Mouse (Mus musculus) CH12F3 (cell line): ENCODE measurements around the gene Sall1.

Experiments used
- in situ Hi-C: fragments of 300-500 bp; cut with MboI; formaldehyde crosslinking; loops from 2 replicates; pipeline ENCODE4 v1.14.3; 2020; ENCODE audit warnings: low sequenced_read_pairs

The Sall1 gene

GRCm38 (mm10) chr8:89039890-89040289 lies 4.1 kb downstream of the Sall1 start:
- in situ Hi-C loops = no loop called here

DNA sequence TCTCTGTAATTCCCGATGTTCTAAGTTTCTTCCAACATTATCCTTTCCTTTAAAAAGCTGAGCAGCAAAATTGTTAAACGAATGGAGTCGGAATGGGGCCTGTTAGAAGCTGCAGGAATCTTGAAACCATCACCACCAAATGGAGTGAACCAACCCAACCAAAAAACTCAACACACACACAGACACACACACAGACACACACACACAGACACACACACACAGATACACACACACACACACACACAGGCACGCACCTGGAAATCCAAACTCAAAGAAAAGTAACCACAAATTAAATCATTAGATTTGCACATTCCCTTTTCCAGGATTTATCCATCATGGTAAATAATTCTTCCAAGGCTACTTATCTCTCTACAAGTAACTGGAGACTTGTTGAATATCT lies 5.0 kb downstream of the Sall1 start:
- in situ Hi-C loops = no loop called here

- in situ Hi-C loops = no loop called here
These were observed 6.3 kb downstream of the Sall1 start for GRCm38 (mm10) chr8:89037536-89038236.

DNA sequence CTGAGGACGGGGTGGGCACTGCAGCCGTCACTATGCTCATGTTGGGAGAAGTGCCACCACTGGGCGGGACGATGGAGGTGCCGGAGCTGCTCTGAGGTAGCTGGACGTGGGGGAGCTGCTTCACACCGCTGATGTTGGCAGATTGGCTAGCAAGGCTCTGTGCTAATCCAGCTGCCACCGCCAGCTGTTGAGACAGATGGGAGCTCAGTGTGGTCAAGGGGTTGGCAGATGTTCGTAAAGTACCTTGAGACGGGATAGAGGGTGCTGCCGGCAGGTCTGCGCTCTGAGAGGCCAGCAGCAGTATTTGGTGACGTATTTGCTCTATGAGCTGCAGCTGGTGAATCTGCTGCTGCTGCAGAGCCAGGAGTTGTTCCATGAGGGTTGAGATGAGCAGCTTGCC lies 11.6 kb downstream of the Sall1 start:
- in situ Hi-C loops = no loop called here

DNA sequence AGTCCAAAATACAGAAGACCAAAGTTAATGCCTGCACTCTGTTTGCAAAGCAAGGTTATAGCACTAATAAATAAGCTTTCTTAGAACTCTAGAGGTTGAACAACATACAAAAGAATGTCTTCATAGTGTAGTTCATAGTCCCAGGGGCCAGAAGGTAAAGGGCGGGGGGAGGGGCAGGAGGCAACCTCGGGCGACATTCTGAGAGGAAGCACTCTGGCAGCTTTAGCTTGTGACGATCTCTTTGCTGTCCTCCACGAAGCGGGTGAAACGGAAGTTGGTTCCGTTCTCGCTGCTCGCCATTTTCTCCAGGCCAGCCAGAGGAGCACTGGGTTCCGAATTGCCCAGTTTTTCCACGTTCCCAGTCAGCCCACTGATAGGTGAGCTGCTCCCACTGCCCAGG lies 15.8 kb downstream of the Sall1 start:
- in situ Hi-C loops = no loop called here

GRCm38 (mm10) chr8:89026139-89026520 lies 17.8 kb downstream of the Sall1 start:
- in situ Hi-C loops = no loop called here

- in situ Hi-C loops = no loop called here
These were observed 18.5 kb downstream of the Sall1 start for GRCm38 (mm10) chr8:89025281-89026138.

DNA sequence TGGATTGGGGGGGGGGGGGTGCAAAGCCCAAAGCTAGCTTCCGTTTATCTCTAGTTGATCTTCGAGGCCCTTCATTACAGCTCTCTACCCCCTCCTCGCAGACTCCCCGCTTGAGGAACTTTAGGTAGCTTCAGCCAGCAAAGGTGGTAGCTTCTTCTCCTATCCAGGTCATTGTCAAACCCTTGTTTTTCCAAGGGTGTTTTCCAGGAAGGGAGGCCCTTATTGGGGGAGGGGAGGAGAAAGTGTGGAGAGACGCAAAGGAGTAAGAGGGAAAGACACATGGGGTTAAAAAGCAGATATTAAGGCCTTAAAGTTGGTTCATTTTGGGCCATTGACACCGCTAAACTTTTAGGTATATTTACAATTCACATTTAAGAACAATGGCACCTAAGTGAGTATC lies 19.2 kb downstream of the Sall1 start:
- in situ Hi-C loops = no loop called here

DNA sequence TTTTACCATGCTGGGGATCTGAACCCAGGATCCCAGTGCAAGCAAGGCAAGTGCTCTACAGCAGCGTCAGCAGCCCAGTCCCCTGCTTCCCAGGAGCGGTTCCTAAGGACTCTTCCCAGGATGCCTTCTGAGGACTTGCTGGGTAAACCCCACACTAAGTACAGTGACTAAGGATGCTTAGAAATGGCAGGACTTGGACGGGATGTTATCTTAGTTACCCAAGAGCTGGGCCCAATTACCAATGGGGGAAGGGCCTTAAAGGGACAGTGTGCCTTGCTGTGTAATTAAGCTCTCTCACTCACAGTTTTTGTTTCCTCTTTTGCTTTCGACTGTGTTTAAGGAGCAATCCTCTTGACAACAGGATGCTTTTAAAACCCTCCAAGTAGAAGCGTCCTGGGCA lies 22.8 kb downstream of the Sall1 start:
- in situ Hi-C loops = no loop called here

DNA sequence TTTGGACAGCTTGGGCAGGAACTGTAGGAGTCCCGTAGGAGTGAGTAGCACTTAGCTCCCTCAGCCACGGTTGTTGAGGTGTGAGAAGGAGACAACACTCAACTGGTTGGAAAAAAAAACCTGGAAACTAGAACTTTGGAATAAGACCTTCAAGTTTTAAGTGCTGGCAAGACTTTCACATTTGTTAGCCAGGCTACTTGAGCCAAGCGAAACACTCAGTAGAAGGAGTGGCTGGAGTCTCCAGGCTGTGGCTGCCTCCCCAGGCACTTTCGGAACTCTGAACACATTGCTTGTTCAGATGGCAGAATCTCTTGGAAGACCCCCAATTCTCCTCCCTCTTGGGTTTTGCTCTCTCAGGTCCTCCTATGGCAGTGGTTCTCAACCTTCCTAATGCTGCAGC lies 26.1 kb downstream of the Sall1 start:
- in situ Hi-C loops = no loop called here

DNA sequence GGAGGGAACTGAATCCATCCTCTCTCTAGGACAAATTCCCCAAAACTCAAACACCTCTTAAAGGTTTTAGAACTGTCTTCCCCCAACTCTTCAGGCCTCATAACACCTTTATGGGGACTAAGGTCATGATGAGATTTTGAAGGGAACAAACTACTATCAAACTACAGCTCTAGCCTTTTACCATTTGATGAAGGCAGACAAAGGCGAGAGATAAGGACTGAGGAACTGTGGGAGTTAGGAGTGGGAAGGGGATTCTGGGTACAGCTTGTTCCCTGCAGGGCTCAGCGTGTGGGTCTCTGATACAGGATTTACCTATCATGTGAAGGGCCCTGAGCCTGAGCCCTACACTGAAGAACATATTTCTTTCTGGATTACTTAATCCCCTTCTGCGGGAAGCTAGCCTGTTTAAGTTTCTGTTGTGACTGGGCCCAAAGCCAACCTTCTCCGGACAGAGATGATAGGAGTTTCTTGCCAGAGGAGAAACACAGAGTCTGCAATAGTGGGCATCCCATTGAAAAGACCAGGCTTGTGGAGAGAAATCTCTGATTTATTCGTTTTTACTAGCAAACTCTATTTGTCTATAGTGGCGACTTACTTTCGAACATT lies 27.4 kb downstream of the Sall1 start:
- in situ Hi-C loops = no loop called here

DNA sequence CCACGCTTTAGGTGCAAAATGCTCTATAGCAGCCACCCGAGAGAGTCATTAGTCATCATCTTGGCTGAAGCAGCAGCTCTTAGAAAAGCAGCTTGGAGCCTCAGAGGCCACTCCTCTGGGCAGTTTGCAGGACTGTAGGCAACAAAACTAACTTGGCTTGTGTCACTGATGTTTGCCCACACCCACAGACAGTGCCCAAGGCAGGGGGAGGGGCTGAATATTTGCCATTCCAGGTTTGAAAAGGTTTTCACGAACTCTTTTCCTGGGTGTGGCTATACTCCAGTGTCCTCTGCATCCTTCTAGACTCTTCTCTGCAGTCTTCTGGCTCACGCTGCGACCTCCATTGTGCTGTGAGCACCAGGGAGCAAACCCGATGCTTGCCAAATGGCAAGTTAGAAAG lies 28.4 kb downstream of the Sall1 start:
- in situ Hi-C loops = no loop called here

GRCm38 (mm10) chr8:89012853-89013534 lies 31.0 kb downstream of the Sall1 start:
- in situ Hi-C loops = no loop called here

- in situ Hi-C loops = no loop called here
These were observed 31.8 kb downstream of the Sall1 start for GRCm38 (mm10) chr8:89012024-89012712.

DNA sequence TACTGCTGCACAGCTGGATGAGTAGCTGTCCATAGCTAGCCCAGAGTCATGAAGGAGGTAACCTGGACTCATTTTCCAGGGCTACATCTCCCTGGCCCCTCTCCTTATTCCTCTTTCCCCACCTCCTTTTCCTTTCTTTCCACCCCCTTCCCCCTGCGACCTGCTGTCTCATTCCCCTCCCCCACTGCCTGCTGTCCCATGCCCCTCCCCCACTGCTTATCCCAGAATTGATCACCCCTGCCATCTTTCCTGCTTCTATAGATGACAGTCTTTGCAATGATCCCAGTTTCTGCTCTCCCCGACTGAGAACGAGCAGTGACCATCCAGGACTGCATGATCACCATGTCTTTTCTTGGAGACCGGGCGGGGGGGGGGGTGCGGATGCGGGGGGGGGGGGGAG lies 35.2 kb downstream of the Sall1 start:
- in situ Hi-C loops = no loop called here

- in situ Hi-C loops = no loop called here
These were observed 36.8 kb downstream of the Sall1 start for GRCm38 (mm10) chr8:89007114-89007513.

DNA sequence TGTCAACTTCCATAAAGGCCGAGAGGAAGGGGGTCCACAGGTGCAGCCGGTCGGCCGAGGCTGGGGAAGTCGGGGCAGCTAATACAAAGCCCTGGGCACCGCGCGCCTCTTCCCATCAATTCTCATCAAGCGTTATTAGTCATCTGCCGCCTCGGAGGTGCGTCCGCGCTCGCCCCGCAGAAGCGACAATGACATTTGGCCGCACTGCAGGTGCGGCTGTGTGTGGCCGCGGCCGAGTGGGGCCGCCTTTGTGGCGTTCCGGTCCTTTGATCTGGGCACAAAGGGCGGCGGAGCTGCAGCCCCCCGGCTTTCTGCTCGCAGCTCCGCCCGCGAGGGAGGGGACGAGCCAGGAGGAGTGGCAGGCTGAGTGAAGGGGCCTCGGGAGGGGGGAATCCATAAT lies 37.5 kb downstream of the Sall1 start:
- in situ Hi-C loops = no loop called here

- in situ Hi-C loops = no loop called here
These were observed 38.2 kb downstream of the Sall1 start for GRCm38 (mm10) chr8:89005797-89006196.

DNA sequence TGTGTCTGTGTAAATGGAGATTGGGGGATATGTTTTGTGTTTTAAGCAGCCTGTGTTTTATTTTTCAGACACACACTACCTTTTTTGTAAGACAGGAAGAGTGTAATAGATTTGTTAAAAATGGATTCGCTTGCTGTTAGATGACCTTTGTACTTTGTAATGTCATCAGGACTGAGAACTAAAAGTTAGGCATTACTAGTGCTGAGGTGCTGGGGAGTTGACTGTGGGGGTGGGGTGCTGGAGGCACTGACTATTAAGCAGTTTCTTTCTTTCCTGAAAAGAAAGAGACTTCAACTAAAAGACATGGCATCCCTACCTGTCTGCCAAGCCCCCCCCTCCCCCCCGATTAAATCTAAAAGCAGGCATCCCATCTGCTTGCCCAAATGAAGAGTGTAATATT lies 39.9 kb downstream of the Sall1 start:
- in situ Hi-C loops = no loop called here

DNA sequence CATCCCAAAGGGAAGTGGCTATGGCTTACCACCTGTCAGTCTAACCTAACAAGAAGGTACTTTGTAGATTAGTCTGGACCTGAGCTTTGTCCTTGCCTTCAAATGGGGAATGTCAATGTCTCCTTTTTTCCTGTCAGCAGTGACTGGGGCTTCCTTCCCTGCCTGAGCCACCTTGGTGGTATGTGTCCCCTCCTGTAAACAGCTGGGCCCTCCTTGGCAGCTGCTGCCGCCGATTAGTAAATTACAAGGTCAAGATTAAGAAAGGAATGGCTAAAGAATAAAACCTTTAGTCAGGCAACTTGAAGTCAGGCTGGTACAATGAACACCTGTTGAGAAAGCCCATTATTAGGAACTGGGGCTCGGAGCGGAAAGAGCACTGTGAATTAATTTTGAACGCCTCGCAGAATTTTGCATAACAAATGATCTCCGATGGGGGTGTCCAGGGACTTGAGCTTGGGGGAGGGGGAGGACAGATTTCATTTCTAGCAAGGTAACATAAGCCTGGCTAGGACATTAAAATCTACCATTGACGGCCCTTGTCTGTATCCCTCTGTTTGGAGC lies 40.5 kb downstream of the Sall1 start:
- in situ Hi-C loops = no loop called here

DNA sequence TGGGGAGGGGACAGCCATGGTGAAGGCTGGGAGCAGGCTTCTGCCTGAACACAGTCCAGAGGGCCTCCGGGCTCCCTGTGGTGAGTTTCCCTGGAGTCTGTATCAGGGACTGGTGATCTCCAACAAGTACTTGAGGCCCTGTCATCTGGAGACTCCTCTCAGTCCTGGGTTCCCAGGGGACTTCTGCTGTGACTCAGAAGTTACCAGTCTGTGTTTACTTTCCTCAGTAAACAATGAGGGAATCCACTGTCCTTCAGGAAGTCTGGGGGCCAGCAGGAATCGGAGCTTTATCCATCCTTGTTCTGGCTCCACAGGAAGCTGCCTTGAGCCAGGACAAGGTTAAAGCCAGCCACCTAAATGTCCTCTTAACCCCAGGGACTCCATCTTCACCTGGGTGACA lies 41.8 kb downstream of the Sall1 start:
- in situ Hi-C loops = no loop called here
